Mouse (Mus musculus): ENCODE measurements around the gene Nxf3. TPM values are rescaled to one million over a fixed set of nuclear protein-coding genes. Genes with fewer than 3 reads are reported as not detected.
"Not testable (repeated sequence)": the region's sequence is repeated elsewhere in the genome, so short reads cannot be mapped to it uniquely, and the experiment has no call there.

The Nxf3 gene
- total RNA-seq, 1 experiment, result 6.6 TPM

DNA sequence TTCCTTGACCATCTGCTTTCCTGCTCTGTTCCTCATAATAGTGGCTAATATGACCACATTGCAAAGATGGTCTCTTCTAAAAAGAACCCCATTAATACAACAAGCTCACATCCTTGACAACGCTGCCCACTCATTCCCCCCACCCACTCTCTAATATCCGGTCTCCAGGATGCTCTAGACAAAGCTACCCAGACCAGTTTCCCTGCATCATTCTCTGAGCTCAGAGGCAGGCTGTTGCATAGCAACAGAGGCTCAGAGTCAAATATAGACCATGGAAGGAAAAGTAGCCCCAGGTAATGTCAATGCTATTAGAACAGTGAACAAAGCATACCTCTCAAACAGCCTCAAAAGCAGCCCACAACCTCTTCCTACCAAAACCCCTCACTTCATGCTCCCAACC is 9.4 kb upstream of the Nxf3 start:
- in situ Hi-C loops (cut with MboI; ENCODE audit: low sequenced_read_pairs in 2 of 2, unreplicated experiment in 2 of 2), result no loop called here
- Histone ChIP-seq H3K9ac (ENCODE audit: insufficient read depth, low read depth, low read length, poor library complexity, severe bottlenecking) (no peak overlapping the region), H3K9me3 (ENCODE audit: control insufficient read depth, insufficient read depth, low read depth, low read length) (no peaks in the 10 kb centered on the region), H3K4me3 (ENCODE audit: insufficient read depth in 1 of 2, low read depth in 1 of 2, low read length in 2 of 2, poor library complexity in 1 of 2, severe bottlenecking in 1 of 2) (no peak overlapping the region), H3K4me1 (ENCODE audit: control insufficient read depth in 2 of 2, insufficient read depth in 2 of 2, low read length in 2 of 2, poor library complexity in 1 of 2) (no peaks in the 10 kb centered on the region), H3K36me3 (ENCODE audit: control insufficient read depth, insufficient read depth, low read length, poor library complexity, severe bottlenecking) (no peaks in the 10 kb centered on the region), H3K27ac (ENCODE audit: insufficient read depth, low read depth, low read length, poor library complexity, severe bottlenecking) (no peak overlapping the region)
- TF ChIP-seq CHD2 (IDR thresholded peaks at IDR 0.05; ENCODE audit: low read depth, low read length) (no peak), ZNF384 (IDR thresholded peaks at IDR 0.05; ENCODE audit: low read depth, low read length) (no peak), ZC3H11A (IDR thresholded peaks at IDR 0.05; ENCODE audit: borderline replicate concordance, low read depth, low read length) (no peak), MAFK (IDR thresholded peaks at IDR 0.05; ENCODE audit: insufficient read depth, low read depth, low read length) (no peak), HCFC1 (IDR thresholded peaks at IDR 0.05; ENCODE audit: borderline replicate concordance, insufficient read depth, low read length) (no peak)
- no peak for DNase-seq (ENCODE audit: low read depth, low spot score)

DNA sequence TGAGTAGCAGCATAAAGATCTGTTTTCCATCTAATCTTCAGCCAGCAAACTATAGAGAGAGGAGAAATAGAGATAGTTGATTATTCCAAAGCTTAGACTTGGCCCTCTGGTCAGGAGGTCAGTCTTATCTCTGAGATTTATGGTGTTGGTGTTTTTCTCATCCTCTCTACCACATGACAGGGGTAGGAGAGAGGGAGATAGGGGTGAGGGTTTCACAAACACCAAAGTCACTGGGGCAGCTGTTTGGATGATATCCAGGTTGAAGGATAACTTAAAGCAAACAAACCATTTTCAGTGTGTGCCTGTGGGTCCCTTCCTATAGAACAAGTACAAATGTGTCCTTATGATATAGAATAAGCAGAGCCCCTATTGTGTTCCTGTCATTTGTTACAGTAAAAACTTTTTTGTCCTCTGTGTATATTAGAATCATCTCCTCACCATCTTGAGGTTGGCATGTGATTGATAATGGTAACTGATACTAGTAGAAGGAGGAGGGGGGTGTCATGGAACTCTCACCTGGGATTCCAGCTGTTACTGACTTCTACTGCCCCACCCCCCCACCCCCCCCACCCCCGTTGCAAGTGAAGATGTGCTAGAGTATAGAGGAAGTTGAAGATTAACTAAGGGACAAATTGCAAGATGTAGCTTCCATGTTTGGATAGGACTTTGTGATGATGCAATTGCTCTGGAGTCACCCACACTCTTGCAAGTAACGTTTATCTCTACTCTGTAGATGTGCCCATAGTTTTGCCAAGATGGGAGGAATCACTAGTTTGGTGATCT is 7.6 kb upstream of the Nxf3 start:
- H3K36me3 ChIP-seq (ENCODE audit: control insufficient read depth, insufficient read depth, low read length, poor library complexity, severe bottlenecking), result no peaks in the 10 kb centered on the region
- no peak overlapping the region for H3K27ac ChIP-seq (ENCODE audit: insufficient read depth, low read depth, low read length, poor library complexity, severe bottlenecking)
- TF ChIP-seq ZNF384 (IDR thresholded peaks at IDR 0.05; ENCODE audit: low read depth, low read length) (no peak), CHD2 (IDR thresholded peaks at IDR 0.05; ENCODE audit: low read depth, low read length) (no peak), HCFC1 (IDR thresholded peaks at IDR 0.05; ENCODE audit: borderline replicate concordance, insufficient read depth, low read length) (no peak), MAFK (IDR thresholded peaks at IDR 0.05; ENCODE audit: insufficient read depth, low read depth, low read length) (no peak), ZC3H11A (IDR thresholded peaks at IDR 0.05; ENCODE audit: borderline replicate concordance, low read depth, low read length) (no peak)
- no peak overlapping the region for H3K4me3 ChIP-seq (ENCODE audit: insufficient read depth in 1 of 2, low read depth in 1 of 2, low read length in 2 of 2, poor library complexity in 1 of 2, severe bottlenecking in 1 of 2)
- H3K4me1 ChIP-seq (ENCODE audit: control insufficient read depth in 2 of 2, insufficient read depth in 2 of 2, low read length in 2 of 2, poor library complexity in 1 of 2), result no peaks in the 10 kb centered on the region
- H3K9ac ChIP-seq (ENCODE audit: insufficient read depth, low read depth, low read length, poor library complexity, severe bottlenecking), result no peak overlapping the region
- H3K9me3 ChIP-seq (ENCODE audit: control insufficient read depth, insufficient read depth, low read depth, low read length), result no peaks in the 10 kb centered on the region
- in situ Hi-C loops (cut with MboI; ENCODE audit: low sequenced_read_pairs in 2 of 2, unreplicated experiment in 2 of 2), result no loop called here
- no peak for DNase-seq (ENCODE audit: low read depth, low spot score)

DNA sequence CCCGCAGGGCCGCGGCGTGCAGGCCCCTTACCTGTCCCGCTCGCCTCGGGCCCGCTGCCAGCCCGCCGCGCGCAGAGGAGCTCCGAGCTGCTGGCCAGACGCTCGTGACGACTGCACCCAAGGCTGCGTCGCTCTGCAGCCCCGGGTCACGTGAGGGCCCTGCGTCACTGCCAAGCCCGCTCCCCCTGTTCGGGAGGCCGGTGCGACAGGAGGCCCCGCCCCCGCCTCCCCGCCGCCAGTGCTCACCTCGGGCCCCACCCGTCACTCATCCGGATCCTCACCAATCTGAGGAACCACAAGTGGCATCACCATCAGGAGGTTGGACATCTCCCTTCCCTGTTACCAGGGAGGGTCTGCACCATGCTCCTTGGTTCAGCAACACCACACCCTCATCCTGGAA is 17.0 kb downstream of the Nxf3 start, which contains the start of gene Bex2:
TSS of gene Bex2 (minus strand) at position 217 of the 400 bp plus-strand sequence.
- H3K9me3 ChIP-seq (ENCODE audit: control insufficient read depth, insufficient read depth, low read depth, low read length); DNase-seq (ENCODE audit: low read depth, low spot score); H3K4me1 ChIP-seq (ENCODE audit: control insufficient read depth in 2 of 2, insufficient read depth in 2 of 2, low read length in 2 of 2, poor library complexity in 1 of 2); H3K36me3 ChIP-seq (ENCODE audit: control insufficient read depth, insufficient read depth, low read length, poor library complexity, severe bottlenecking); in situ Hi-C loops (cut with MboI; ENCODE audit: low sequenced_read_pairs in 2 of 2, unreplicated experiment in 2 of 2): not testable (repeated sequence)
- Histone ChIP-seq H3K9ac (ENCODE audit: insufficient read depth, low read depth, low read length, poor library complexity, severe bottlenecking) (peak within 1 kb of the TSS; percentile 52; the same call in 1 of the 2 replicates), H3K27ac (ENCODE audit: insufficient read depth, low read depth, low read length, poor library complexity, severe bottlenecking) (peak within 1 kb of the TSS; percentile 40; the same call in 1 of the 2 replicates), H3K4me3 (ENCODE audit: insufficient read depth in 1 of 2, low read depth in 1 of 2, low read length in 2 of 2, poor library complexity in 1 of 2, severe bottlenecking in 1 of 2) (peak within 1 kb of the TSS; percentile 69 to 76)

DNA sequence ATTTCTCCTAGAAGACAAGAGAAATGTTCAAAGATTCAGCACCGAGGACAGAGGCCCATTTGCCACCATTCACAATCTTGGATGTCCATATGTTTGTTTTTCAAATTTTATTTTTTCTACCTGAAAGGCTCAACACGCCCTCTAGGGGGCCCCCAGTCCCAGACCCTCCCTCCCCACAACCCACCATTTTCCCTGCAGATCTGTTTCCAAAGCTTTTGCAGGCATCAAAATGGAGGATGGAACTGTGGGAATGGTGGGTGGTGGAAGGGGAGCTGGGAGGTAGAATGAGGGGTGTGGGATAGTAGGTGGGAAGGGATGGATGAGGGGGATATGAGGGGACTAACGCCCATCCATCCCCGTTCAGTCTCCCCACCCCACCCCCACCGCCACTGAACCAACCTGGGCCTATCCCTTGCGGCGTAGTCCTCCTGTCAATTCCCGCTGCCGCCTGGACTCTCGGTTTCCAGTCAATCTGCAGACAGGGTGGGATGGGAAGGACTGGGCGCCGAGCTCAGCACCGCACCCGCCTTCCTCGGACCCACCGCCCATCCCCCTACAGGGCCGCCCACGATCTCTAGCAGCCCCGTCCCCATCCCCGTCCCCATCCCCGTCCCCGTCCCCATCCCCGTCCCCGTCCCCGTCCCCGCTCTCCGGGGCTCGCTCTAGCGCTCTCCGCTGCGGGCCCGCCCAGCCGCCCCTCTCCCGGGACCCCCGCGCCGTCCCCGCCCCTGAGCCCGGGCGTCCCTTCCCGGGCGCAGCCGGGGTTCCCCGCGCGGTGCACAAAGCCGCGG is 17.7 kb downstream of the Nxf3 start:
- Histone ChIP-seq H3K27ac (ENCODE audit: insufficient read depth, low read depth, low read length, poor library complexity, severe bottlenecking) (peak overlapping the region; percentile 40; the same call in 1 of the 2 replicates), H3K9ac (ENCODE audit: insufficient read depth, low read depth, low read length, poor library complexity, severe bottlenecking) (peak overlapping the region; percentile 52; the same call in 1 of the 2 replicates)
- in situ Hi-C loops (cut with MboI; ENCODE audit: low sequenced_read_pairs in 2 of 2, unreplicated experiment in 2 of 2), result not testable (repeated sequence)

More for the DNA sequence above, 17.7 kb downstream of the Nxf3 start:
- DNase-seq (ENCODE audit: low read depth, low spot score), result peak; percentile 11
- H3K4me1 ChIP-seq (ENCODE audit: control insufficient read depth in 2 of 2, insufficient read depth in 2 of 2, low read length in 2 of 2, poor library complexity in 1 of 2); H3K36me3 ChIP-seq (ENCODE audit: control insufficient read depth, insufficient read depth, low read length, poor library complexity, severe bottlenecking); H3K9me3 ChIP-seq (ENCODE audit: control insufficient read depth, insufficient read depth, low read depth, low read length): not testable (repeated sequence)
- peak; percentile 28; the same call in 1 of the 2 replicates for TF ChIP-seq ZNF384 (IDR thresholded peaks at IDR 0.05; ENCODE audit: low read depth, low read length)
- H3K4me3 ChIP-seq (ENCODE audit: insufficient read depth in 1 of 2, low read depth in 1 of 2, low read length in 2 of 2, poor library complexity in 1 of 2, severe bottlenecking in 1 of 2), result peak overlapping the region; percentile 69 to 76
